Mouse (Mus musculus): ENCODE results near the gene Pecam1. TPM values are rescaled to one million over a fixed set of nuclear protein-coding genes. Genes with fewer than 3 reads are reported as not detected.
A peak's percentile ranks its signal among the peaks of the same experiment; 100 is the strongest.

Gene Pecam1
- polyA plus RNA-seq, 1 experiment from 2014 or later: 6.1 TPM

GRCm38 (mm10) chr11:106606042-106606441, 144.4 kb downstream of the Pecam1 start:
- ATAC-seq (ENCODE audit: low read depth): no peak

More at GRCm38 (mm10) chr11:106606042-106606441, 144.4 kb downstream of the Pecam1 start:
- H3K4me2 ChIP-seq: no peak overlapping the region
- peaks cover 7% of the 10 kb centered on the region for H3K36me3 ChIP-seq
- H3K9me3 ChIP-seq (replicated peaks): no peaks in the 10 kb centered on the region
- no peak overlapping the region for H3K9ac ChIP-seq
- peaks cover 60% of the 10 kb centered on the region for H3K4me1 ChIP-seq (replicated peaks)
- H3K27ac ChIP-seq: no peak overlapping the region
- no peak overlapping the region for H3K4me3 ChIP-seq (replicated peaks)
- WGBS (ENCODE audit: insufficient replicate concordance): 69% methylated on average over 5 of the region's 5 CpGs
- no peaks in the 10 kb centered on the region for H3K27me3 ChIP-seq
- no peak for DNase-seq

Small RNAs within 50 kb of the gene (microRNA-seq; reads per million reads assigned to microRNA genes)
- gene Gm25994 (not detected), gene Mir3064 (17.0 reads per million, percentile 30 among the genes with 10 or more reads in this experiment)

Other genes starting within 250 kb of the Pecam1 start
- gene Tex2, start 137.2 kb downstream of the Pecam1 start, polyA plus RNA-seq (2015; fragmentation: Nextera tagmentation; extraction: Ambion mirVana): 7.5 and 9.8 TPM in 2 replicates
- gene Milr1, start 598 bp upstream of the Pecam1 start, polyA plus RNA-seq (2015; fragmentation: Nextera tagmentation; extraction: Ambion mirVana): 2.6 and 2.7 TPM in 2 replicates
- 5.5 and 5.9 TPM in 2 replicates for gene Polg2, start 28.9 kb upstream of the Pecam1 start, polyA plus RNA-seq (2015; fragmentation: Nextera tagmentation; extraction: Ambion mirVana)
- 131 and 152 TPM in 2 replicates for gene Ddx5, start 38.6 kb upstream of the Pecam1 start, polyA plus RNA-seq (2015; fragmentation: Nextera tagmentation; extraction: Ambion mirVana)
- 8.1 and 11.4 TPM in 2 replicates for gene Cep95, start 38.6 kb upstream of the Pecam1 start, polyA plus RNA-seq (2015; fragmentation: Nextera tagmentation; extraction: Ambion mirVana)
- gene Smurf2, start 170.1 kb upstream of the Pecam1 start, polyA plus RNA-seq (2015; fragmentation: Nextera tagmentation; extraction: Ambion mirVana): 2.5 and 3.0 TPM in 2 replicates
- gene Kpna2, start 248.9 kb upstream of the Pecam1 start, polyA plus RNA-seq (2015; fragmentation: Nextera tagmentation; extraction: Ambion mirVana): 325 and 361 TPM in 2 replicates

All from liver, embryonic 13.5 days (tissue).